Mouse (Mus musculus) hindbrain, embryonic 10.5 days (tissue): ENCODE measurements around the gene Zw10. TPM values are rescaled to one million over a fixed set of nuclear protein-coding genes. Genes with fewer than 3 reads are reported as not detected.

Experiments used
- DNase-seq: peaks from one replicate; pipeline ENCODE4 v3.0.0-alpha.2; 2017; ENCODE audit warnings: low spot score
- H3K27ac ChIP-seq: fragments of 300-500 bp; sonication (generic); 2 replicates; pipeline ENCODE4 v1.5.1; 2016; ENCODE audit warnings: mild to moderate bottlenecking, moderate library complexity
- H3K27me3 ChIP-seq: fragments of 300-500 bp; sonication (generic); 2 replicates; pipeline ENCODE4 v1.6.1; 2016; ENCODE audit warnings: mild to moderate bottlenecking; ENCODE audit not compliant: poor library complexity, insufficient read depth, severe bottlenecking
- H3K36me3 ChIP-seq: fragments of 300-500 bp; sonication (generic); 2 replicates; pipeline ENCODE4 v1.6.1; 2016; ENCODE audit warnings: mild to moderate bottlenecking, moderate library complexity
- H3K4me1 ChIP-seq: fragments of 300-500 bp; sonication (generic); replicated peaks from 2 replicates; pipeline ENCODE4 v1.6.1; 2016; ENCODE audit warnings: mild to moderate bottlenecking
- H3K4me3 ChIP-seq: fragments of 300-500 bp; sonication (generic); 2 replicates; pipeline ENCODE4 v1.5.1; 2016; ENCODE audit warnings: mild to moderate bottlenecking, moderate library complexity
- H3K9me3 ChIP-seq: fragments of 300-500 bp; sonication (generic); 2 replicates; pipeline ENCODE4 v1.6.1; 2016; ENCODE audit warnings: mild to moderate bottlenecking, moderate library complexity
- WGBS: fragments of 180-500 bp; shearing (Covaris S2); methylation state at CpG from one replicate; pipeline ENCODE4 v1.1.7; 2016; 5-methylcytosine and 5-hydroxymethylcytosine counted together
- polyA plus RNA-seq: library from polyadenylated mRNA; unstranded; fragments of >200 nt; fragmentation: Nextera tagmentation; extraction: Ambion mirVana; gene quantifications from 2 replicates; pipeline ENCODE4 v1.2.1, GENCODE M21; 2016

Zw10 gene
- polyA plus RNA-seq, 1 experiment from 2014 or later = 48.0 TPM

DNA sequence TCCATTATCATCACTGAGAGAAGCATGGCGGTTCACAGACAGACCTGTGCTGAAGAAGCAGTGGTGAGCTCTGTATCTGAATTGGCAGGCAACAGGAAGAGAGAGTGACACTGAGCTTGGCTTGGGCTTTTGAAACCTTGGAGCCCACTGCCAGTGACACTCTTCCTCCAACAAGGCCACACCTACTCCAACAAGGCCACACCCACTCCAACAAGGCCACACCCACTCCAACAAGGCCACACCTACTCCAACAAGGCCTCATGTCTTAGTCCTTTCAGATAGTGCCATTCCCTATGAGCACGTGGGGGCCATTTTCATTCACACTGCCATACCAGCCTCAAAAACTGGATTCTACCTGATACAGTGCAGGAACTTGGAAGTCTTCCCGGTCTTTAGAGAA is 43.5 kb downstream of the Zw10 start:
- no peak overlapping the region for H3K27ac ChIP-seq
- no peaks in the 10 kb centered on the region for H3K27me3 ChIP-seq
- DNase-seq = no peak
- H3K4me3 ChIP-seq = no peak overlapping the region
- H3K9me3 ChIP-seq = no peaks in the 10 kb centered on the region
- H3K36me3 ChIP-seq = no peaks in the 10 kb centered on the region
- WGBS = 93% methylated on average over 3 of the region's 3 CpGs
- peaks cover 14% of the 10 kb centered on the region for H3K4me1 ChIP-seq

- Histone ChIP-seq H3K27ac (peak overlapping the region; percentile 75), H3K36me3 (no peaks in the 10 kb centered on the region), H3K9me3 (no peaks in the 10 kb centered on the region), H3K4me1 (peaks cover 14% of the 10 kb centered on the region), H3K4me3 (no peak overlapping the region), H3K27me3 (no peaks in the 10 kb centered on the region)
- 18% methylated on average over 1 of the region's 1 CpGs for WGBS
- peak; percentile 57 for DNase-seq
These were observed 46.9 kb downstream of the Zw10 start for GRCm38 (mm10) chr9:49102328-49102727.

- H3K4me3 ChIP-seq = no peak overlapping the region
- H3K27me3 ChIP-seq = 0 out of 2 replicates have a peak, but pooled peaks cover 2% of the 10 kb centered on the region
- H3K36me3 ChIP-seq = no peaks in the 10 kb centered on the region
- H3K27ac ChIP-seq = no peak overlapping the region; the same call in 1 of the 2 replicates
- peaks cover 29% of the 10 kb centered on the region for H3K4me1 ChIP-seq
- H3K9me3 ChIP-seq = no peaks in the 10 kb centered on the region
- WGBS = 18% methylated on average over 7 of the region's 7 CpGs
- peak; percentile 29 for DNase-seq
These were observed 53.7 kb downstream of the Zw10 start for GRCm38 (mm10) chr9:49109101-49109500.

GRCm38 (mm10) chr9:49110476-49111220 is 55.2 kb downstream of the Zw10 start:
- peaks cover 29% of the 10 kb centered on the region for H3K4me1 ChIP-seq
- 23% methylated on average over 6 of the region's 6 CpGs for WGBS
- 0 out of 2 replicates have a peak, but pooled peaks cover 2% of the 10 kb centered on the region for H3K27me3 ChIP-seq
- peak overlapping the region; percentile 59 for H3K27ac ChIP-seq
- DNase-seq = peak; percentile 27
- H3K36me3 ChIP-seq = no peaks in the 10 kb centered on the region
- no peaks in the 10 kb centered on the region for H3K9me3 ChIP-seq
- H3K4me3 ChIP-seq = no peak overlapping the region

GRCm38 (mm10) chr9:49111296-49111695 is 55.9 kb downstream of the Zw10 start:
- H3K27me3 ChIP-seq = 0 out of 2 replicates have a peak, but pooled peaks cover 2% of the 10 kb centered on the region
- H3K9me3 ChIP-seq = no peaks in the 10 kb centered on the region
- H3K36me3 ChIP-seq = no peaks in the 10 kb centered on the region
- DNase-seq = no peak
- 85% methylated on average over 5 of the region's 5 CpGs for WGBS
- H3K27ac ChIP-seq = no peak overlapping the region; the same call in 1 of the 2 replicates
- peaks cover 29% of the 10 kb centered on the region for H3K4me1 ChIP-seq
- H3K4me3 ChIP-seq = no peak overlapping the region

DNA sequence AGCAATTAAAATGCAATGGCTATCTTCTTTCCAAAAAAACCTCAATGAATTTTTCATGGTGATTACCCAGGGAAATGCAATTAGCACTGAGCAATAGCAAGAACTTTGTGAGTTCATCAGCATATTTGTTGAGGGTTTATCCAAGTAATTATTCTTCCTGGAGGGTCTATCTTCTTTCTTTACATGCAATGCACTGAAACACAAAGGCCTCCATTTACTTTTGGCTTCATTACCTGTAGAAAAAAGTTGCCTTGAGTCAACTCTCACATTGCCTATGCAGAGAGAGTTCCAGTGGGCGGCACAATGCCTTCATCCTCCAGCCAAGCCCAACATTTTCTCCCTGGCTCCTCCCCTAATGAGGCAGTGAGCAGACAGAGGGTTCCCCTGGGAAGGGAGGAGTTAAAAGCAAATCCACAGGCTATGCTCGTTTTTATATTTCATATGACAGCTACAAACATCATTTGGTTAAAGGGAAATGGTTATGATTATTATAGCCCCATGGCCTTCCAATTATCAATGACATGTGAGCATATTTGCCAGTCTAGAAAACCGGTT is 62.9 kb downstream of the Zw10 start:
- no peak overlapping the region for H3K27ac ChIP-seq
- no peaks in the 10 kb centered on the region for H3K27me3 ChIP-seq
- no peaks in the 10 kb centered on the region for H3K9me3 ChIP-seq
- no peak overlapping the region for H3K4me3 ChIP-seq
- H3K4me1 ChIP-seq = no peaks in the 10 kb centered on the region
- H3K36me3 ChIP-seq = no peaks in the 10 kb centered on the region
- WGBS = 56% methylated on average over 3 of the region's 3 CpGs
- DNase-seq = no peak

DNA sequence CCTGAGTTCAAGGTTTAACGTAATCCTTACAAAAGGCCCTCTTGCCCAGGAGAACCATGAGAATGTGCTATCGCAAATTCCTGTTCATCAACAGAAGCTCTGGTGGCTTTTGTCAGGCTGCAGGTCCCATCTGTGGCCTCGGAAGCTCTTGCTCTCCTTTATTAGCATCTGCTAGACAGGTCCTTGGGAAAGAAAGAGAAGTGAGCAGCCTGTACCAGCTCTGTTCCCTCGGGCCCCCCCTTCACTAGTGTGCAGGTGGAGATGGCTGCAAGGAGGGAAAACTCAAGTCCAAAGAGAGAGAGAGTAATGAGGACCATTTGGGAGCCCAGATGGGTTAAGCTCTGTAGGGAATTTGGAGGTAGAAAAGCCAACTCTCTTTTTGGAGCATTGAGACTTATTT is 64.3 kb downstream of the Zw10 start:
- no peak for DNase-seq
- no peak overlapping the region for H3K4me3 ChIP-seq
- WGBS = 82% methylated on average over 4 of the region's 4 CpGs

GRCm38 (mm10) chr9:49125706-49126105 is 70.3 kb downstream of the Zw10 start:
- 80% methylated on average over 7 of the region's 7 CpGs for WGBS

More for the DNA sequence above, 64.3 kb downstream of the Zw10 start:
- Histone ChIP-seq H3K27ac (no peak overlapping the region), H3K27me3 (no peaks in the 10 kb centered on the region), H3K9me3 (no peaks in the 10 kb centered on the region), H3K4me1 (no peaks in the 10 kb centered on the region), H3K36me3 (no peaks in the 10 kb centered on the region)

More at GRCm38 (mm10) chr9:49125706-49126105, 70.3 kb downstream of the Zw10 start:
- no peaks in the 10 kb centered on the region for H3K27me3 ChIP-seq
- DNase-seq = no peak
- H3K4me3 ChIP-seq = no peak overlapping the region
- no peaks in the 10 kb centered on the region for H3K9me3 ChIP-seq
- H3K27ac ChIP-seq = no peak overlapping the region
- H3K4me1 ChIP-seq = peaks cover 8% of the 10 kb centered on the region; the same call in 1 of the 2 replicates
- no peaks in the 10 kb centered on the region for H3K36me3 ChIP-seq

Other genes starting within 250 kb of the Zw10 start
- gene Zbtb16, start 219.4 kb upstream of the Zw10 start, polyA plus RNA-seq = 22.6 and 35.6 TPM in 2 replicates
- gene Htr3a, start 144.5 kb upstream of the Zw10 start, polyA plus RNA-seq = 2.7 and 7.7 TPM in 2 replicates
- gene Htr3b, start 90.6 kb upstream of the Zw10 start, polyA plus RNA-seq = 0.34 and 0.72 TPM in 2 replicates
- gene Usp28, start 70.2 kb upstream of the Zw10 start, polyA plus RNA-seq = 44.1 and 55.4 TPM in 2 replicates
- gene Tmprss5, start 25.6 kb downstream of the Zw10 start, polyA plus RNA-seq = 0.57 and 0.81 TPM in 2 replicates
- not detected in 2 replicates for gene Gm4894, start 194.9 kb downstream of the Zw10 start, polyA plus RNA-seq